Mouse (Mus musculus): ENCODE results near the gene Zfp202. TPM values are rescaled to one million over a fixed set of nuclear protein-coding genes. Genes with fewer than 3 reads are reported as not detected.
A peak's percentile ranks its signal among the peaks of the same experiment; 100 is the strongest.

The Zfp202 gene
- total RNA-seq, 2 experiments from 2014 or later: 2.9 to 3.3 TPM

DNA sequence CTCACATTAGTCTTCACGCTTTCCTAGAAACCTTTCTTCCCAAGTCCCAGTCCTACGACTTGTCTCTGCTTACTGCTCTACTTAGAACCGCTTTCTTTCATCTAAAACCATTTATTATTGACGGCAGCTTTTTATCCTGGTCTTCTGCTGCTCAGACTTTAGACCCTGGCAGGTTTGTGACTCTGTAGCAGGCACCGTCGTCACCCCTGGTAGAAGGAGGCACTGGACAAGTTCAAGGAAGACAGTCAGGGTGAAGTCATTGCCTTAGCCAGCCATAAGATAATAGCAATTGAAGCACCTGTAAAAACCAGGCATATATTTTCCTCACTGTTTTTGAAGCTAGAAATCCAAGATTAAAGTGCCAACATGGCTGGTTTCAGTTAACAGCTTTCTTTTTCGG lies 43.1 kb downstream of the Zfp202 start:
- no peak for DNase-seq
- intact Hi-C loops (cut with DNase I): no loop called here

- DNase-seq: no peak
- intact Hi-C loops (cut with DNase I): no loop called here
These were observed 47.6 kb downstream of the Zfp202 start for GRCm38 (mm10) chr9:40239749-40240148.

DNA sequence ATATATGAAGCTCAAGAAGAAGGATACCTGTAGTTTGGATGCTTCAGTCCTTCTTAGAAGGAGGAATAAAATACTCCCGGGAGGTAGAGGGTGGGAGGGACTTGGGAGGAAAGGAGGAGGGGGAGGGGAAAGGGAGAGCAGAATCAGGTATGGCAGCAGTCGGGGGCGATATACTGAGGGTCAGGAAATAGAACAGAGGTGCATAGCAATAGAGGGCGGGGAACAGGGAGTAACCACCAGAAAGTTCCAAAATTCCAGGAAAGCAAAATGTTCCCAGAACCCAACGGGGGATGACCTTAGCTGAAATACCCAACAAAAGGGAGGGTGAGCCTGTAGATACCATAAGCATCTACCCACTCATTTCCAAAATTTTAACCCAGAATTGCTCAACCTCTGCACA lies 48.2 kb downstream of the Zfp202 start:
- intact Hi-C loops (cut with DNase I): no loop called here
- no peak for DNase-seq

GRCm38 (mm10) chr9:40241223-40241801 lies 49.2 kb downstream of the Zfp202 start:
- DNase-seq: peak; percentile 40 to 53
- intact Hi-C loops (cut with DNase I): no loop called here

DNA sequence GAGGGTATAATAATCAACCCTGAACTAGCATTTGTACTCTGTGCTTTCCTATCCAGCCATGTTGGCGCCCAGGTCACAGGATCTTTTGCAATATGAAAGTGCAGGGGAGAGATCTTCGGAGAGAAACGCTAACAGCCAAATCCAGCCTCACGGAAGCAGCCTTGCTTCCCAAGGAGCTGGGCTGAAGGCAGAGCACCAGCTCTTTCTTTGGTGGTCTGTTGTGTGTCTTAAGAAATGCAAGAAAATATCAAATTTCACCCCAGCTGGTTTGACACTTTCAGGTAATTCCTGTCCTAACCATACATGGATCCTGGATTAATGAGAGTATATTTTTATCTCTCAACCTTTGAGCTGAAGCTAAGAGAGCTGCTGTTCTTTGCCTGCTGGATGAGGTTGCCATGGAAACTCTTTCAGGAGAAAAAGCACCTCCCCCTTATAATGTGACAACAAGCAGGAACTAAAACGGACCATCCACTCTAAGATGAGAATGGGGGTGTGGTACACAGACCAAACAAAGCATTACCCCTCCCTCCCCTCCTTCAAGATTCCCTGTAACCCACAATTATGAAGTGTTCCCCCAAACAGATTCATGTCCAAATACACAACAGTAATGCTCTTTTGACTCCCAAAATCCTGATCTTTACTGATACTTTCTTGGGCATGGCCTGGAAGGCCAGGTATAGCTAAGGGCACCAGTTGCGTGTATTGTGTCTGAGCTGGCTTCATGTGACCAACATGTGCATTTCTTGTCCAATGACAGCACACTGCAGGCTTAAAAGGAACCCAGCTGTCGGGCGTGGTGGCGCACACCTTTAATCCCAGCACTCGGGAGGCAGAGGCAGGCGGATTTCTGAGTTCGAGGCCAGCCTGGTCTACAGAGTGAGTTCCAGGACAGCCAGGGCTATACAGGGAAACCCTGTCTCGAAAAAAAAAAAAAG lies 50.1 kb downstream of the Zfp202 start:
- peak in 1 of 2 experiments; percentile 30 for DNase-seq

DNA sequence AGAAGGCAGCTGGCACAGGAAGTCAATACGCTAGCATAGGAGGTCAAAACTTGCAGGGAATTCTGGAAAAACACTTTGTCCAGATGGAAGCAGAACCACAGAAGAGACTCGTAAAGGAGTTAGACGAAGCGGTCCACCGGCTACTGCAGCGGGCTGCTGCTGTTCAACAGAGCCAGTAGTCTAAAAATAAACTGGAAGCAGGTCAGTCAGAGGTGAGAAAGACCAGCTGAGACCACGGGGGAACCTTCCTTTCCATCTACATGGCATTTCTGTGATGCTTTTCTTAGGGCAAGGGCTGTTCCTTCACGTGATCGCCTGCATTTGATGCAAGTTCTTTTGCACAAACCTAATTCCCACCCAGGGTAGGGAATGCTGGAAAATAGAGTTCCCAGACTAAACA lies 53.4 kb downstream of the Zfp202 start:
- intact Hi-C loops (cut with DNase I): no loop called here
- DNase-seq: no peak

More for the DNA sequence above, 50.1 kb downstream of the Zfp202 start:
- intact Hi-C loops (cut with DNase I): no loop called here

- intact Hi-C loops (cut with DNase I): no loop called here
- DNase-seq: no peak
These were observed 54.0 kb downstream of the Zfp202 start for GRCm38 (mm10) chr9:40245974-40246665.

- no peak for DNase-seq
These were observed 54.6 kb downstream of the Zfp202 start for GRCm38 (mm10) chr9:40246702-40247101.

GRCm38 (mm10) chr9:40249106-40249505 lies 57.0 kb downstream of the Zfp202 start:
- DNase-seq: no peak
- intact Hi-C loops (cut with DNase I): no loop called here

More at GRCm38 (mm10) chr9:40246702-40247101, 54.6 kb downstream of the Zfp202 start:
- intact Hi-C loops (cut with DNase I): no loop called here

DNA sequence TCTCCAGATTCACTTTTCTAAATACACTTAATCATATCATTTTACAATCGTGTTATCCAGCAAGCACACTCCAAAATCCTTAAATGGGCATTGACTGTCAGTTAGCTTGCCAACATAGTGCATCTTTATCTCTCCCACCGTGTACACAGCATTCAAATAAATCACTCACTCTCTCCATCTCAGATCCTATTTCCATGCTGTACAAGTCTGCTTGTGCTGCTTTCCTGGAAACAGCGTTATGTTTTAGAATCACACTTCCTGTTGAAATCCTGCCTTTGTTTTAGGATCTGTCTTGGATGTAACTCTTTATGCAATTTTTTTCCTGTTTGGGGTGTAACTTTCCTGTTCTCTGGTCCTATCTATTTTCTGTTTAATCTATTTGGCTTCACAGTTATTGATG lies 60.3 kb downstream of the Zfp202 start:
- no peak for DNase-seq
- intact Hi-C loops (cut with DNase I): no loop called here

Other genes with a start within 250 kb of the Zfp202 start
- gene Olfr975, start 240.3 kb upstream of the Zfp202 start, total RNA-seq (2021): not detected
- not detected for gene Olfr976, start 231.2 kb upstream of the Zfp202 start, total RNA-seq (2021)
- gene Olfr978, start 200.2 kb upstream of the Zfp202 start, total RNA-seq (2021): not detected
- gene Olfr979, start 188.9 kb upstream of the Zfp202 start, total RNA-seq (2021): not detected
- gene Olfr980, start 182.7 kb upstream of the Zfp202 start, total RNA-seq (2021): not detected
- not detected for gene Olfr981, start 170.9 kb upstream of the Zfp202 start, total RNA-seq (2021)
- gene Olfr982, start 118.5 kb upstream of the Zfp202 start, total RNA-seq (2021): not detected
- not detected for gene Olfr983, start 98.7 kb upstream of the Zfp202 start, total RNA-seq (2021)
- not detected for gene Olfr984, start 78.1 kb upstream of the Zfp202 start, total RNA-seq (2021)
- gene Olfr985, start 62.1 kb upstream of the Zfp202 start, total RNA-seq (2021): not detected
- gene Tmem225, start 44.2 kb upstream of the Zfp202 start, total RNA-seq (2021): not detected
- gene Olfr986, start 11.4 kb upstream of the Zfp202 start, total RNA-seq (2021): under 1 TPM in 1 of 2 experiments, not detected in 1; 0.07 TPM
- 1 to 10 TPM; 1.3 to 2.1 TPM for gene Scn3b, start 76.9 kb downstream of the Zfp202 start, total RNA-seq (2021)

All from heart, postnatal 10 days (tissue).